Mouse (Mus musculus) thymus, adult 2 months (tissue): Measurements from ENCODE around the gene Gapdh.

Source experiments
- CTCF ChIP-seq: fragments of 200-500 bp; IDR thresholded peaks from 2 replicates; pipeline ENCODE4 v1.5.1; 2012; ENCODE audit warnings: mild to moderate bottlenecking, control low read depth, low read length, moderate library complexity, borderline replicate concordance; ENCODE audit not compliant: control insufficient read depth, poor library complexity, insufficient read depth; ENCODE audit errors: extremely low read depth
- POLR2A ChIP-seq: fragments of 200-500 bp; IDR thresholded peaks from 2 replicates; pipeline ENCODE4 v1.6.1; 2012; ENCODE audit warnings: mild to moderate bottlenecking, low read length, control low read depth, moderate library complexity; ENCODE audit not compliant: control insufficient read depth, poor library complexity, insufficient read depth; ENCODE audit errors: extremely low read depth

GRCm38 (mm10) chr6:125156491-125156890 is 9.8 kb downstream of the Gapdh start:
- TF ChIP-seq POLR2A (no peak), CTCF (no peak)
